Mouse (Mus musculus) cerebellum, adult 9-10 months (tissue): ENCODE results near the gene Stx11.

ENCODE experiments used
- DNase-seq: peaks from one replicate; pipeline ENCODE4 v3.0.0; 2022

Stx11 gene

GRCm38 (mm10) chr10:12911981-12912530, 52.0 kb downstream of the Stx11 start:
- no peak for DNase-seq

DNA sequence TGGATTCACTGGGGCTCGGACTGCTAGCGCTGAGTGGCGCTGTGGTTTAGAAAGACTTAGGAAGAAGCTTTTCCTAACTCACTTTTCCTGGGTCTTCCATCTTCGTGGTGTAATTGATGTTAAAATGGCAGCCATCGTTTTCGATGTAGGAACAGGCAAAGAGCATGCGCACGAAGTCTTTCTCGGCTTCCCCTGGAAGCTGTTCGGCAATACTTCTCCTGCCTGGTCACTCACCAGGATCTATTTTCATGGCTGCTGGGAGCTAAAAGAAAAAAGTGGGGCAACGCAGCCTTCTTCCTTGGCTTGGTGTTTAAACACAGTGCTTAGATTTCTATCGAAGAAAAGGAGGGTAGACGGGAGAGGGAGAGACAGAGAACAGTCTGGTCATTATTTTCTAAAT, 52.6 kb downstream of the Stx11 start:
- no peak for DNase-seq

DNA sequence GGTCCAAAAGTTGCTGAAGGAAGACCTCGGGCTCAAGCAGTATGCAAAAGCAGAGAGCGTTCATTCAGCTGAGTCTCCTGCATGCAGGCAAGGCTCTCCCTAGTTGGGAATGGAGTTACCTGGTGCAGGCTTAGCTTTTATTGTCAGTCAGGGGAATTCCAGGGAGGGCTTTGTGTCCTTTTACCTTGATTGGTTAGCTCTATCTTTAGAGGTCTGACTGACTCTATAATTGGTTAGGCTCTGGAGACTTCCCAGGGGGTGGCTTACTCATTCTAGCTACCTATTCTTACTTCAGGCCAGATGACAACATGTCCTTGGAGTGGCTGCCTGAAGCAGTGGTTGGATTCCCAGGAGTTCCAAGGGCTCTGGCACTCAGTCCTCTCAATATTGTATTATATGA, 54.2 kb downstream of the Stx11 start:
- no peak for DNase-seq

DNA sequence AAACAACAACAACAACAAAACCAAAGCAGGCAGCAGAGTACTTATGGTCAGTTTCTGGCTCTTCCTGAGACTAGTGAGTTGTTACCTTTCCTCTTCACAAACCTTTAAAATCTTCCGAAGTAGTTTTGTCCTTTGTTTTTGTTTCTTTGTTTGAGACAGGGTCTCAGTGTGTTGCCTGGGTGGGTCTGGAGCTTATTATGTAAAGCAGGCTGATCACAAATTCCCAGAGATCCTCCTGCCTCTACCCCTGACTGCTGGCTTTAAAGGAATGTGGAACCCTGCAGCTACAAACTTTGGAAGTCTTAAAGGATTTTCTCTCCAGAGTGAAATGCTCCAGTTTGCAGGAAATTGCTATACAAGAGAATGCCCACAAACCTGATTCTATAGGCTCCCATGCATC, 54.9 kb downstream of the Stx11 start:
- DNase-seq, result no peak

DNA sequence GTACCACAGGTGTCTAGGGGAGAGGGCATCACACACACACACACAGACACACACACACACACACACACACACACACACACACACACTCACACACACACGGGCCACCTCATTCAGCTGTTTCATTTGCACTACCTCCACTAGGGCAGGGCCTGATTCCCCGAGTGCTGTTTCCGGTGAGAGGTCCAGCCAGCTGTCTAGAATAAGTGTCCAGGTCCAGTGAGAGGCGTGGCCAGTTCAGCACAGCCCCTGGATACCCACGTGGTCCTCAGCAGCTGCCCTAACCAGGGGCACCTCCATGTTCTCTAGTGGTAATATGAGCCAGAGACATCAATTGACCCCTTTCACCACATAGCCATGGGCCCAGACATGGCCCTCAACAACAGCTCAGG, 60.0 kb downstream of the Stx11 start:
- DNase-seq, result no peak

DNA sequence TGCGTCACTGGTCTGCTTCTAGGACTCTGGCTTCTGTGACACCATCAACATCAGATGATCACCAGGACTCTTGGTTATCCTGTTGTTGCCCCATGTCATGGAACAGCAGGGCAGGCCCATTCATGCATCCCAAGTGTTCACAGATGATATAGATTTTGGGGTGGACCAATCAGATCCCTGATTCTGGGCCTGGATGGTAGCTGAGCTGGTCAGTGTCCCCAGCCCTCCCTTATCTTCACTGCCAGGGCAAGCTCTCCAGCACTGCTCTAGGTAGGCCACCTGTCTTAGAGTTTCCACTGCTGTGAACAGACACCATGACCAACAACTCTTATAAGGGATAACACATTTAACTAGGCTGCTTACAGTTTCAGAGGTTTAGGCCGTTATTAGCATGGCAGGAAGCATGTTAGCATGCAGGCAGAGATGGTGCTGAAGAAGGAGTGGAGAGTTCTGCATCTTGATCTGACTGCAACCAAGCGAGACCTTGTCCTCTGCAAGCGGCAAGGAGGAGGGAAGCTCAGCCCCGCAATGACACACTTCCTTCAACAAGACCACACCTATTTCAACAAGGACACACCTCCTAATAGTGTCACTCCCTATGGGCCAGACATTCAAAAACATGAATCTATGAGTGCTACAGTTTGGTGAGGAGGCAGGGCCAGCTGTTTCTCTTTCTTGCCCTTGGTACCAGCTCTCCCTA, 60.5 kb downstream of the Stx11 start:
- DNase-seq, result no peak

DNA sequence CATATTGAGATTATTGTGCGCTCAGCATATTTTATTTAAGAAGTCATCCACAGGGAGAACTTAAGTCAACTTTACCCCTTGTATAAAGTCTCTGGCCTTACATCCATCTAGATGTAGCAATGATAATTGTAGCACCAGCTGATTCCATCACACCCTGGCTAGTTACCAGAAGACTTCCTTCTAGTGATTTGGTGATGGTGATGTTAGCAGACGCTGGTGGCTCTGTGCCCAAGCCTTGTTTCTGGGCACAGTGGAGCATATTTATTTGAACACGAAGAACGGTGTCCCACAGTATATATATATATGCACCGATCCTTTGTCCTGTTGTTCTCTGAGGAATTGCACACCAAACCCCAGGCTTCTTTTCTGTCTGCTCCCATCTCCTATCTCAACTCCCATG, 64.2 kb downstream of the Stx11 start:
- DNase-seq, result no peak

DNA sequence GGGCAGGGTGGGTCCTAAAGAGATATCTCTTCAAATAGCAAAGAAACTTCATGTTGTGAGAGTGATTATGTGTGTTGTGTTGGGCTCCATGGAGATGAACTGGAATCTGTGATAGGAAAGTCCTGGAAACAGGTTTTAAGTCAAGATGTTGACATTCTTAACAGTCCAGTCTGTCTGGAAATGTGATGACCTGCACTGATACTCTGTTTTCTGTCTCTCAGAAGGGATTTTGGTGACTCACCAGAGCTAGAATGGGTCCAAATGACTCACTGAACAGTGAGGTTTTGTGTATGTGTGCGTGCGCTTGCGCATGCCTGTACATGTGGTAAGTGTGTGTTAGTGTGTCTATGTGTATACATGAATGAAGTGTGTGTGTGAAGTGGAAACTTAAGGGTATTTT, 70.8 kb downstream of the Stx11 start:
- DNase-seq, result no peak

DNA sequence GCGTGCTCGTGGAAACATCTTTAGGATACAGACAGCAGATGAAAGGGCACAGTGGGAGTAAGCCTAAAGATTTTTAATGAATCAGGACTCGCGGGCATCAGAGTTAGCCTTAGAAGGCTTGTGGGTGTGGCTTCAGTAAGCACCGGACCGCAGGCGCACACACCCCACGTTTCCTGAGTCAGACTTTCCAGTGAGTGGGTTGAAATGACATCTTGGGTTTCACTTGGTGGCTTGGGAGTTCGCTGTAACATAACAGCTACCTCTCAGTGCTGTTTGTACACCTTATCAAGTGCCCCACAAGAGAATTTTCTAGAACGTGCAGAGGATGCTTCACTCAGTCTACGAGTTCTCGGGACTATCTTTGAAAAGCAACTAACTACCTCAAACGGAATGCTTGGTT, 75.7 kb downstream of the Stx11 start:
- no peak for DNase-seq
